Mouse (Mus musculus): ENCODE results near the gene Sel1l. TPM values are rescaled to one million over a fixed set of nuclear protein-coding genes. Genes with fewer than 3 reads are reported as not detected.
A peak's percentile ranks its signal among the peaks of the same experiment; 100 is the strongest.

Gene Sel1l
- polyA plus RNA-seq, 2 experiments = 12.8 to 28.3 TPM

DNA sequence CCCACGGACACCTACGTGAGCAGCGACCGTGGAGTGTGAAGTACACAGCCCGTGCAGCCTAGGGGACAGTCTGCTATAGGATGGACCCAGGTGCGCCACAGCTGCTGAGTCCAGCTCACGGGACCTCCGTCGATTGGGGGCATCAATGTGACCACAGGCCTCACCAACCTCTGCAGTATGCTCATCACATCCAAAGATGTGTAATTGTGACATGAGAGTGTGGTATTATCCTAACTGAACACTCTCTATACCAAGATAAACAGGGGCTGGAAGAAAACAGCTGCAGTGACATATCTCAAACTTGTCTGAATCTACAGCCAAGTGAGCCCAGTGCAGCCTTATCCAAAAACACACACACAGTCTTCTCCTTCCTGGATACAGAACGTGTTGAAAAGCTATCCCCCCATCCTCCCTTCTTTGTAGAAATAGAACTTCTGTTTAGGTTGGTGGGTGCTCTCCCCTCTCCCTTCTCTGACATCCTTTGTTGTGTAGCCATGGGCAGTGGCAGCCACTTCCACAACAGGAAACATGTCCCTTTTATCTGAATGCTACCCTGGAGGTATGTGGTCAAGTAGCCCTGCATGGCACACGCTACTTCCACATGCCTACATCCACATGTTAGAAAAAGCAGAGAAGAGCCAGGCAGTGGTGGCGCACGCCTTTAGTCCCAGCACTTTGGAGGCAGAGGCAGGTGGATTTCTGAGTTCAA is 90.9 kb downstream of the Sel1l start:
- peaks cover 24 to 41% of the 10 kb centered on the region in 2 experiments for H3K4me1 ChIP-seq (replicated peaks; ENCODE audit: control insufficient read depth in 2 of 2, insufficient read depth in 2 of 2, low read length in 1 of 2)
- ATAC-seq (ENCODE audit: insufficient read depth) = peak; percentile 92
- peak overlapping the region; percentile 57 for H3K4me2 ChIP-seq (ENCODE audit: low read depth)
- peak in 1 of 3 experiments; percentile 56 for DNase-seq (ENCODE audit: low read depth in 3 of 3, low spot score in 3 of 3)
- TF ChIP-seq CTCF (IDR thresholded peaks at IDR 0.05; ENCODE audit: low read depth) (no peak), EP300 (IDR thresholded peaks at IDR 0.05; ENCODE audit: low read depth) (peak; percentile 91)
- H3K9ac ChIP-seq (replicated peaks) = peak overlapping the region; percentile 43
- WGBS (ENCODE audit: insufficient replicate concordance) = 19% methylated on average over 13 of the region's 13 CpGs
- H3K36me3 ChIP-seq (replicated peaks; ENCODE audit: control insufficient read depth, insufficient read depth, low read depth) = no peaks in the 10 kb centered on the region
- H3K27ac ChIP-seq = peak overlapping the region; percentile 66
- no peaks in the 10 kb centered on the region for H3K9me3 ChIP-seq (ENCODE audit: control insufficient read depth, low read length)
- H3K27me3 ChIP-seq (ENCODE audit: control insufficient read depth, insufficient read depth, low read length) = no peaks in the 10 kb centered on the region
- no peak overlapping the region for H3K4me3 ChIP-seq (ENCODE audit: insufficient read depth in 1 of 2, low read depth in 2 of 2, low read length in 2 of 2)

DNA sequence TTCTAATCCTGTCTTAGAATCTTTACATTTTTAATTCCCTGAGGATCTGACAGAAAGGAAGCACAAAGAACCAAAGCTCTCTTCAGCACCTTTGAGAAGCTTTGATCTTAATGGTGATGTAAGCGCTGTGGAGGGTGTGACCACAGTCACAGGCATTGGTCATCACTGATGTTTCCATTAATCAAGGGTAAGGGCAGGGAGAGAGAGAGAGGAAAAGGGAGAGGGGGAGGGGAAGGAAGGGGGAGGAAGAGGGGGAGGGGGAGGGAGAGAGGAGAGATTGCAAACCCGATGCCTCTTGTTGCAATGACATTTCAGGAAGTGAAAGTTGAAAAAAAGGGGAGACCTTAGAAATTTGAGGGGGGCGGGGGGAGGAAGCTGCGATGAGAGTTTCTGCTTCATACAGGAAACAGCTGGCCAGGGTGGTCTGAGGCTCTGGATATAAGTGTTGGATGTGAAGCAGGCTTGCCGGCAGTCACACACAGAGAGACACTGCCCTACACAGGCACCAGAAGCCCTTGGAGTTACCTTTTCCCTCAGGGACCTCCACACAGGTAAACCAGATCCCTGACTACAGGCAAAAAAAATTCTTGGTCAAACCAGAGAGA is 92.3 kb downstream of the Sel1l start:
- H3K4me2 ChIP-seq (ENCODE audit: low read depth) = peak overlapping the region; percentile 19; the same call in 1 of the 2 replicates
- H3K27me3 ChIP-seq (ENCODE audit: control insufficient read depth, insufficient read depth, low read length) = no peaks in the 10 kb centered on the region
- ATAC-seq (ENCODE audit: insufficient read depth) (no peak), DNase-seq (ENCODE audit: low read depth in 3 of 3, low spot score in 3 of 3) (no peak)
- no peaks in the 10 kb centered on the region for H3K36me3 ChIP-seq (replicated peaks; ENCODE audit: control insufficient read depth, insufficient read depth, low read depth)
- no peaks in the 10 kb centered on the region for H3K9me3 ChIP-seq (ENCODE audit: control insufficient read depth, low read length)
- no peak overlapping the region for H3K4me3 ChIP-seq (ENCODE audit: insufficient read depth in 1 of 2, low read depth in 2 of 2, low read length in 2 of 2)
- H3K27ac ChIP-seq = no peak overlapping the region
- TF ChIP-seq CTCF (IDR thresholded peaks at IDR 0.05; ENCODE audit: low read depth) (no peak), EP300 (IDR thresholded peaks at IDR 0.05; ENCODE audit: low read depth) (no peak)
- 8% methylated on average over 5 of the region's 5 CpGs for WGBS (ENCODE audit: insufficient replicate concordance)
- peaks cover 24 to 44% of the 10 kb centered on the region in 2 experiments for H3K4me1 ChIP-seq (replicated peaks; ENCODE audit: control insufficient read depth in 2 of 2, insufficient read depth in 2 of 2, low read length in 1 of 2)
- no peak overlapping the region for H3K9ac ChIP-seq (replicated peaks)

Small RNAs within 50 kb of the gene (microRNA-seq; reads per million reads assigned to microRNA genes)
- not detected for gene Gm22015

Other genes with a start within 250 kb of the Sel1l start
- gene Ston2, start 60.8 kb downstream of the Sel1l start, polyA plus RNA-seq (2012; rRNA removed) = 21.6 and 26.6 TPM in 2 replicates
- 15.4 and 16.9 TPM in 2 replicates for gene Ston2, start 60.8 kb downstream of the Sel1l start, polyA plus RNA-seq (2014; fragmentation: Nextera tagmentation; extraction: Ambion mirVana)